ENCODE assay signal across 8 mouse cellular contexts in the genomic region with DNA sequence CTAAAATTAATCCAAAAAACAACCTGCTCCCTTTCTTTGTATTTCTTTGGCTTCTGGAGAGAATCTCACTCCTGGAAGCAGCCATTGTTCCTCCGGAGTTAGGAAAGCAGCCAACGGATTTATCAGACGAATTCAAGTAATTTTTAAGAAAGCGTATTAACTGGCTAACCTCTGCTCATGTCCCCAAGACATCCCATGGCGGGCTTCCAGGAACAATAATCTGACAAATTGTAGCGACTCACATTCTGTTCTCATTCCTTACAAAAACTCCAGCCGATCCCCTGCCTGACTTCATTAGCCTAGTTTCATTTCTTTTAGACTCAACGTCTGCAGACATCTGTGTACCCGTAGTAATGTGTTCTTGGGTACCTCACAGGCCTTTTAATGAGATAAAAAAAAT. TPM values are rescaled to one million over a fixed set of nuclear protein-coding genes. Genes with fewer than 3 reads are reported as not detected.
DNase-seq lines count a peak whose midpoint lies in the region; ATAC-seq lines count a peak whose summit lies in the region.

No protein-coding gene starts in this region.

- ATAC-seq in embryonic facial prominence, embryonic 12.5 days (ENCODE audit: insufficient number of reproducible peaks, insufficient read depth, low FRiP score, low TSS enrichment), result no peak
- no peak for ATAC-seq in heart, embryonic 12.5 days (ENCODE audit: insufficient number of reproducible peaks, low FRiP score)

- 72% methylated on average over 9 of the region's 9 CpGs for WGBS in embryonic facial prominence, embryonic 12.5 days
- 88% methylated on average over 9 of the region's 9 CpGs for WGBS in embryonic facial prominence, embryonic 10.5 days
- WGBS in heart, embryonic 12.5 days, result 63% methylated on average over 9 of the region's 9 CpGs

- peaks cover 36% of the 10 kb centered on the region for H3K4me1 ChIP-seq in embryonic facial prominence, embryonic 12.5 days
- H3K4me1 ChIP-seq in embryonic facial prominence, embryonic 10.5 days, result peaks cover 21% of the 10 kb centered on the region
- peaks cover 64% of the 10 kb centered on the region for H3K4me1 ChIP-seq in heart, embryonic 12.5 days (replicated peaks)

- 0 out of 2 replicates have a peak overlapping the region, but pooled peaks have one; percentile 19 for H3K27ac ChIP-seq in embryonic facial prominence, embryonic 12.5 days
- no peak overlapping the region for H3K27ac ChIP-seq in embryonic facial prominence, embryonic 10.5 days (replicated peaks)
- H3K27ac ChIP-seq in heart, embryonic 12.5 days (ENCODE audit: poor library complexity, severe bottlenecking), result peak overlapping the region; percentile 63

- H3K9ac ChIP-seq in embryonic facial prominence, embryonic 12.5 days, result no peak overlapping the region
- H3K9ac ChIP-seq in heart, embryonic 12.5 days, result no peak overlapping the region

- H3K36me3 ChIP-seq in embryonic facial prominence, embryonic 12.5 days, result 0 out of 2 replicates have a peak, but pooled peaks cover 4% of the 10 kb centered on the region
- peaks cover 10% of the 10 kb centered on the region for H3K36me3 ChIP-seq in embryonic facial prominence, embryonic 10.5 days (replicated peaks)
- peaks cover 10% of the 10 kb centered on the region for H3K36me3 ChIP-seq in heart, embryonic 12.5 days

- no peaks in the 10 kb centered on the region for H3K9me3 ChIP-seq in embryonic facial prominence, embryonic 12.5 days
- no peaks in the 10 kb centered on the region for H3K9me3 ChIP-seq in embryonic facial prominence, embryonic 10.5 days
- no peaks in the 10 kb centered on the region for H3K9me3 ChIP-seq in heart, embryonic 12.5 days (replicated peaks)

- H3K4me3 ChIP-seq in embryonic facial prominence, embryonic 12.5 days, result no peak overlapping the region
- no peak overlapping the region for H3K4me3 ChIP-seq in embryonic facial prominence, embryonic 10.5 days
- H3K4me3 ChIP-seq in heart, embryonic 12.5 days, result no peak overlapping the region

- H3K4me2 ChIP-seq in embryonic facial prominence, embryonic 12.5 days (replicated peaks), result no peak overlapping the region
- no peak overlapping the region for H3K4me2 ChIP-seq in heart, embryonic 12.5 days

- no peak for DNase-seq in embryonic facial prominence, embryonic 10.5 days (ENCODE audit: low spot score)
- DNase-seq in Muller cell, postnatal 12 days (ENCODE audit: inconsistent ontology term), result peak; percentile 30
- peak; percentile 80 to 81 for DNase-seq in kidney, postnatal 25 days
- no peak for DNase-seq in frontal cortex, postnatal 10 days (ENCODE audit: low spot score in 2 of 2)
- DNase-seq in MN1 (ENCODE audit: low spot score), result no peak
- no peak for DNase-seq in embryo, embryonic 10.5 days (ENCODE audit: low spot score)

- H3K27me3 ChIP-seq in embryonic facial prominence, embryonic 12.5 days, result no peaks in the 10 kb centered on the region
- no peaks in the 10 kb centered on the region for H3K27me3 ChIP-seq in embryonic facial prominence, embryonic 10.5 days (replicated peaks; ENCODE audit: low read depth, poor library complexity, severe bottlenecking)
- no peaks in the 10 kb centered on the region for H3K27me3 ChIP-seq in heart, embryonic 12.5 days (replicated peaks)

RNA-seq across cellular contexts. Expression of gene A930033H14Rik, which starts 45.7 kb away (rescaled TPM):
- 3.0 and 3.3 TPM in 2 replicates for polyA plus RNA-seq in embryonic facial prominence, embryonic 12.5 days (2016; fragmentation: Nextera tagmentation; extraction: Ambion mirVana)
- polyA plus RNA-seq in embryonic facial prominence, embryonic 10.5 days (2016; fragmentation: Nextera tagmentation; extraction: Ambion mirVana), result 1.2 and 1.4 TPM in 2 replicates
- 1.9 TPM in 2 replicates for polyA plus RNA-seq in heart, embryonic 12.5 days (2016; fragmentation: Nextera tagmentation; extraction: Ambion mirVana)

Comparison
In these comparisons a context has a peak if more than half of its experiments do, and no peak if none do; other contexts are left out.
1. DNase-seq: peak in Muller cell, postnatal 12 days (single experiment) and kidney, postnatal 25 days (2 of 2); none in embryonic facial prominence, embryonic 10.5 days (single experiment), frontal cortex, postnatal 10 days (0 of 2), MN1 (single experiment) and embryo, embryonic 10.5 days (single experiment).